ENCODE assay signal across 8 mouse cellular contexts in genomic region chr16:38453203-38453553, GRCm38 (mm10). TPM values are rescaled to one million over a fixed set of nuclear protein-coding genes. Genes with fewer than 3 reads are reported as not detected.
DNase-seq lines count a peak whose midpoint lies in the region; ATAC-seq lines count a peak whose summit lies in the region.

No protein-coding gene starts in this region.

- peak overlapping the region; percentile 91 for H3K9ac ChIP-seq in kidney, embryonic 14.5 days (ENCODE audit: low read depth, low read length)
- peak overlapping the region; percentile 76 for H3K9ac ChIP-seq in hindbrain, embryonic 15.5 days
- H3K9ac ChIP-seq in midbrain, embryonic 15.5 days, result peak overlapping the region; percentile 77

- H3K4me2 ChIP-seq in kidney, embryonic 14.5 days (replicated peaks; ENCODE audit: low read depth, low read length), result peak overlapping the region; percentile 76
- peak overlapping the region; percentile 69 for H3K4me2 ChIP-seq in hindbrain, embryonic 15.5 days
- H3K4me2 ChIP-seq in midbrain, embryonic 15.5 days, result peak overlapping the region; percentile 78

- DNase-seq in kidney, postnatal 36 days, result no peak
- no peak for DNase-seq in embryo, embryonic 9.5 days (ENCODE audit: extremely low spot score)
- DNase-seq in thymus, postnatal 36 days, result no peak

- peaks cover 9% of the 10 kb centered on the region for H3K36me3 ChIP-seq in kidney, embryonic 14.5 days (ENCODE audit: control insufficient read depth, insufficient read depth, low read length)
- peaks cover 19% of the 10 kb centered on the region for H3K36me3 ChIP-seq in hindbrain, embryonic 15.5 days
- 0 out of 2 replicates have a peak, but pooled peaks cover 2% of the 10 kb centered on the region for H3K36me3 ChIP-seq in midbrain, embryonic 15.5 days (replicated peaks)

- H3K27ac ChIP-seq in kidney, embryonic 14.5 days (ENCODE audit: low read depth, low read length), result peak overlapping the region; percentile 94; the same call in 1 of the 2 replicates
- H3K27ac ChIP-seq in brown adipose tissue, adult 24 weeks (replicated peaks; ENCODE audit: low read depth, low read length), result peak overlapping the region; percentile 93
- peak overlapping the region; percentile 85 for H3K27ac ChIP-seq in hindbrain, embryonic 15.5 days (replicated peaks)
- peak overlapping the region; percentile 82 for H3K27ac ChIP-seq in midbrain, embryonic 15.5 days

- WGBS in kidney, embryonic 14.5 days, result 26% methylated on average over 3 of the region's 3 CpGs
- WGBS in hindbrain, embryonic 15.5 days, result 27% methylated on average over 3 of the region's 3 CpGs
- 30% methylated on average over 3 of the region's 3 CpGs for WGBS in midbrain, embryonic 15.5 days

- peak overlapping the region; percentile 71 for H3K4me3 ChIP-seq in kidney, embryonic 14.5 days (ENCODE audit: low read length)
- peak overlapping the region; percentile 87 for H3K4me3 ChIP-seq in brown adipose tissue, adult 24 weeks (ENCODE audit: insufficient read depth, low read depth, low read length)
- peak overlapping the region; percentile 56 for H3K4me3 ChIP-seq in hindbrain, embryonic 15.5 days
- peak overlapping the region; percentile 72 for H3K4me3 ChIP-seq in midbrain, embryonic 15.5 days

- peaks cover 9% of the 10 kb centered on the region for H3K4me1 ChIP-seq in kidney, embryonic 14.5 days (ENCODE audit: control insufficient read depth, insufficient read depth, low read length)
- H3K4me1 ChIP-seq in brown adipose tissue, adult 24 weeks (ENCODE audit: control insufficient read depth, insufficient read depth, insufficient read length, low read length), result no peaks in the 10 kb centered on the region
- peaks cover 17% of the 10 kb centered on the region for H3K4me1 ChIP-seq in hindbrain, embryonic 15.5 days (replicated peaks)
- peaks cover 20% of the 10 kb centered on the region for H3K4me1 ChIP-seq in midbrain, embryonic 15.5 days

- H3K9me3 ChIP-seq in kidney, embryonic 14.5 days (ENCODE audit: control insufficient read depth, low read length), result no peaks in the 10 kb centered on the region
- H3K9me3 ChIP-seq in hindbrain, embryonic 15.5 days, result no peaks in the 10 kb centered on the region
- H3K9me3 ChIP-seq in midbrain, embryonic 15.5 days, result no peaks in the 10 kb centered on the region

- no peaks in the 10 kb centered on the region for H3K27me3 ChIP-seq in kidney, embryonic 14.5 days (ENCODE audit: control insufficient read depth, insufficient read depth, low read length)
- no peaks in the 10 kb centered on the region for H3K27me3 ChIP-seq in hindbrain, embryonic 15.5 days
- H3K27me3 ChIP-seq in midbrain, embryonic 15.5 days (replicated peaks), result no peaks in the 10 kb centered on the region

- ATAC-seq in kidney, embryonic 14.5 days (ENCODE audit: low FRiP score, low TSS enrichment), result no peak; the same call in 1 of the 2 replicates
- no peak for ATAC-seq in hindbrain, embryonic 15.5 days (ENCODE audit: low FRiP score, low read depth)
- ATAC-seq in midbrain, embryonic 15.5 days (replicated peaks), result no peak
- no peak for ATAC-seq in megakaryocyte progenitor cell, adult 5-6 weeks (replicated peaks; ENCODE audit: poor library complexity)

RNA-seq across cellular contexts. Expression of gene Adprh, which starts 0.7 kb away (rescaled TPM):
- 82.6 and 98.3 TPM in 2 replicates for polyA plus RNA-seq in kidney, embryonic 14.5 days (2014; fragmentation: Nextera tagmentation; extraction: Ambion mirVana)
- 15.4 and 21.4 TPM in 2 replicates for polyA plus RNA-seq in brown adipose tissue, adult 24 weeks (2012; ENCODE audit: insufficient read depth, insufficient read length, missing spikeins)
- 143 and 165 TPM in 2 replicates for polyA plus RNA-seq in hindbrain, embryonic 15.5 days (2015; fragmentation: Nextera tagmentation; extraction: Ambion mirVana)
- polyA plus RNA-seq in midbrain, embryonic 15.5 days (2015; fragmentation: Nextera tagmentation; extraction: Ambion mirVana), result 152 and 161 TPM in 2 replicates
- total RNA-seq in megakaryocyte progenitor cell, adult 5-6 weeks (2015), result 22.9 and 23.5 TPM in 2 replicates
- total RNA-seq in megakaryocyte progenitor cell, adult 5-6 weeks (2017), result 14.9 and 16.0 TPM in 2 replicates

RNA-seq across cellular contexts. Expression of gene Cd80, which starts 2.2 kb away (rescaled TPM):
- 0.34 and 0.51 TPM in 2 replicates for polyA plus RNA-seq in kidney, embryonic 14.5 days (2014; fragmentation: Nextera tagmentation; extraction: Ambion mirVana)
- polyA plus RNA-seq in brown adipose tissue, adult 24 weeks (2012; ENCODE audit: insufficient read depth, insufficient read length, missing spikeins), result 1.0 TPM in 1 of 2 replicates, not detected in the other
- 0.50 and 0.56 TPM in 2 replicates for polyA plus RNA-seq in hindbrain, embryonic 15.5 days (2015; fragmentation: Nextera tagmentation; extraction: Ambion mirVana)
- polyA plus RNA-seq in midbrain, embryonic 15.5 days (2015; fragmentation: Nextera tagmentation; extraction: Ambion mirVana), result 0.54 and 0.75 TPM in 2 replicates
- 0.77 and 1.6 TPM in 2 replicates for total RNA-seq in megakaryocyte progenitor cell, adult 5-6 weeks (2015)
- total RNA-seq in megakaryocyte progenitor cell, adult 5-6 weeks (2017), result 0.25 and 0.47 TPM in 2 replicates

RNA-seq across cellular contexts. Expression of gene Pla1a, which starts 20.2 kb away (rescaled TPM):
- polyA plus RNA-seq in kidney, embryonic 14.5 days (2014; fragmentation: Nextera tagmentation; extraction: Ambion mirVana), result 0.39 and 0.79 TPM in 2 replicates
- 11.3 and 14.4 TPM in 2 replicates for polyA plus RNA-seq in brown adipose tissue, adult 24 weeks (2012; ENCODE audit: insufficient read depth, insufficient read length, missing spikeins)
- 0.43 and 0.45 TPM in 2 replicates for polyA plus RNA-seq in hindbrain, embryonic 15.5 days (2015; fragmentation: Nextera tagmentation; extraction: Ambion mirVana)
- 0.42 and 0.61 TPM in 2 replicates for polyA plus RNA-seq in midbrain, embryonic 15.5 days (2015; fragmentation: Nextera tagmentation; extraction: Ambion mirVana)
- not detected in 2 replicates for total RNA-seq in megakaryocyte progenitor cell, adult 5-6 weeks (2015)
- total RNA-seq in megakaryocyte progenitor cell, adult 5-6 weeks (2017), result not detected in 2 replicates
